Mouse (Mus musculus) myocyte (in vitro differentiated cells): Measurements from ENCODE around the gene Trim58.

Source experiments
- MYOG ChIP-seq, 3 experiments: IDR thresholded peaks; one replicate each; pipeline ENCODE4 v1.6.1; 2011; ENCODE audit warnings: control low read depth in 2 of 3, low read depth in 2 of 3, mild to moderate bottlenecking in 2 of 3; ENCODE audit not compliant: insufficient read length in 2 of 3, control insufficient read depth in 1 of 3, insufficient read depth in 1 of 3
- POLR2AphosphoS2 ChIP-seq: IDR thresholded peaks from one replicate; pipeline ENCODE4 v1.6.1; 2011; ENCODE audit warnings: low read depth, control low read depth; ENCODE audit not compliant: insufficient read length
- REST ChIP-seq: IDR thresholded peaks from one replicate; pipeline ENCODE4 v1.6.1; 2011; ENCODE audit warnings: mild to moderate bottlenecking, control low read depth, moderate library complexity; ENCODE audit not compliant: insufficient read depth, insufficient read length

DNA sequence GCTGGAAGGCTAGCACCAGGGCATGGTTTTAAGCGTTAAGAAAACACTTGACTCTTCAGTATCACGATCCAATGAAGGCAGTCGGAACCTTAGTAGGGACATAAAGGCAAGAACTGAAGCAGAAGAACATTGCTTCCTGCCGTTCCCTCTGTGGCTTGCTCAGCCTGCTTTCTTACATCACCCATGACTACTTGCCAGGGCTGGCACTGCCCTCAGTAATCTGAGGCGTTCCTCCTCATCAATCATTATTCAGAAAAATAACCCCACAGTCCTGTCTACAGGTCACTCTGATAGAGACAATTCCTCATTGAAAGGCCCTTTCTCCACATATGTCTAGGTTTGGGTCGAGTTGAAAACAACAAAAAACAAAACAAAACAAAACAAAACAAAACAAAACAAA is 33.2 kb upstream of the Trim58 start:
- no peak for TF ChIP-seq POLR2AphosphoS2
- no peak for TF ChIP-seq REST
- no peak for TF ChIP-seq MYOG (IDR thresholded peaks at IDR 0.05; ENCODE audit: control insufficient read depth in 1 of 3, insufficient read depth in 1 of 3, insufficient read length in 2 of 3, low read depth in 2 of 3)
